Mouse (Mus musculus) ES-Bruce4 (cell line): ENCODE measurements around the gene Zfp445. TPM values are rescaled to one million over a fixed set of nuclear protein-coding genes. Genes with fewer than 3 reads are reported as not detected.

Experiments
- H3K27ac ChIP-seq: 2 replicates; pipeline ENCODE4 v1.5.1; 2012; ENCODE audit warnings: low read length, inconsistent platforms; ENCODE audit not compliant: insufficient read depth
- H3K27me3 ChIP-seq: 2 replicates; pipeline ENCODE4 v1.6.1; 2012; ENCODE audit warnings: mild to moderate bottlenecking, low read length, inconsistent platforms; ENCODE audit not compliant: control insufficient read depth, poor library complexity, insufficient read depth, severe bottlenecking
- H3K36me3 ChIP-seq: 2 replicates; pipeline ENCODE4 v1.6.1; 2012; ENCODE audit warnings: inconsistent platforms, mild to moderate bottlenecking, low read length, moderate library complexity; ENCODE audit not compliant: control insufficient read depth, poor library complexity, insufficient read depth, severe bottlenecking
- H3K4me1 ChIP-seq: one replicate; pipeline ENCODE4 v1.8.1; 2011; ENCODE audit warnings: low read length; ENCODE audit not compliant: control insufficient read depth, insufficient read depth
- H3K4me3 ChIP-seq: 2 replicates; pipeline ENCODE4 v1.5.1; 2011; ENCODE audit warnings: low read depth, mild to moderate bottlenecking, low read length
- H3K9ac ChIP-seq: 2 replicates; pipeline ENCODE4 v1.6.1; 2012; ENCODE audit warnings: low read depth, mild to moderate bottlenecking, inconsistent platforms; ENCODE audit not compliant: poor library complexity, severe bottlenecking
- H3K9me3 ChIP-seq: replicated peaks from 2 replicates; pipeline ENCODE4 v1.6.1; 2012; ENCODE audit warnings: mild to moderate bottlenecking, low read length, inconsistent platforms; ENCODE audit not compliant: control insufficient read depth, poor library complexity, insufficient read depth, severe bottlenecking
- CTCF ChIP-seq: IDR thresholded peaks from one replicate; pipeline ENCODE4 v1.8.1; 2011; ENCODE audit warnings: low read depth, low read length
- EP300 ChIP-seq: IDR thresholded peaks from 2 replicates; pipeline ENCODE4 v1.6.1; 2011; ENCODE audit warnings: low read depth, low read length; ENCODE audit not compliant: insufficient read depth
- POLR2A ChIP-seq: IDR thresholded peaks from one replicate; pipeline ENCODE4 v1.8.1; 2011; ENCODE audit warnings: low read length; ENCODE audit not compliant: insufficient read depth
- polyA plus RNA-seq: library from polyadenylated mRNA; stranded (reverse); fragments of >200 nt; gene quantifications from 2 replicates; pipeline ENCODE4 v1.2.4, GENCODE M21; 2011; ENCODE audit warnings: low read depth; ENCODE audit not compliant: missing spikeins, insufficient read depth, insufficient read length

Gene Zfp445
- polyA plus RNA-seq, 1 experiment = 107 TPM

DNA sequence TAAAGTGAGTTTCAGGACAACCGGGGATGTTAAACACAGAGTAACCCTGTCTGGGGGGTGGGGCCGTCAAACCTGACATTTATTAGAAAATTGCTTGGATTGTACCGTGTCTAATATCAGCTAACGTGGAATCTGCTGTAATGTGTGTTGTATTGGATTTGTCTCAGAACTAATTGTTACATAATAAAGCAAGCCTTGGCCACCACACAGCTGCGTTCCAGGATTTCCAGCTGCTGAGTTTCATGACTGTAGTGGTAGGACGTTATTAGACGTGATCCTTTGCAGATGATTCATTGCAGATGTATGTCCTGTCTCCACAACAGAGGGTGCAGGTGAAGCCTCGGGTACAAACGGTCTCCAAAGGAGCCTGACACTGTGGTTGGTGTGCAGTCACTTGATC is 29.7 kb downstream of the Zfp445 start:
- TF ChIP-seq EP300 = no peak
- no peak for TF ChIP-seq POLR2A
- TF ChIP-seq CTCF = no peak
- Histone ChIP-seq H3K27me3 (no peaks in the 10 kb centered on the region), H3K27ac (no peak overlapping the region), H3K4me3 (no peak overlapping the region), H3K36me3 (no peaks in the 10 kb centered on the region), H3K4me1 (peaks cover 2% of the 10 kb centered on the region), H3K9me3 (peaks cover 3% of the 10 kb centered on the region), H3K9ac (no peak overlapping the region)

DNA sequence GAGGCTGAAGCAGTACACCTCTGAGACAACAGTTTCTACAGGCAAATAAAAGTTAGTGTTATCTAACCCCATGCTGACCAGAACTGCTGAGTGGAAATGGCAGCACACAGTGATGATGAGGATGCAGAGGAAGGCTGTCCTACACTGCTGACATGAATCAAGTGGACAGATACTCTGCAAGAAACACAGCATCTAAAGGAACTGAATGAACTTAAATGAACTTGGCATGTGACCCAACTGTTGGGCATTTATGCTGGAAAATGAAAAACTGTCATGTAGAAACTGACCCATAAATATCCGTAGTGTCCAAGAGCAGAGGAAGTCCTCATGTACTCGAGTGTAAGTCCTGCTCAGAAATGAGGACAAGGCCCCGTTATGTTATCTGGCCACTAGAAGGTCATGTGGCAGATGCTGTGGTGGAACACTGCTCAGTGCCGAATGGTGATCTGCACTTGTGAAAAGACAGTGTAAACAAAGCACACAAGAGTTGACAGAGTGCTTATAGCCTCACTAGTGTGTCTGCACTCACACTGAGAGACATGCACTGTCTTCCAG is 35.9 kb downstream of the Zfp445 start:
- Histone ChIP-seq H3K9me3 (no peaks in the 10 kb centered on the region), H3K4me1 (no peaks in the 10 kb centered on the region), H3K36me3 (peaks cover 4% of the 10 kb centered on the region; the same call in 1 of the 2 replicates), H3K4me3 (no peak overlapping the region), H3K27ac (no peak overlapping the region), H3K9ac (no peak overlapping the region), H3K27me3 (no peaks in the 10 kb centered on the region)
- no peak for TF ChIP-seq CTCF
- no peak for TF ChIP-seq POLR2A
- TF ChIP-seq EP300 = no peak

- Histone ChIP-seq H3K27ac (no peak overlapping the region), H3K36me3 (peaks cover 8% of the 10 kb centered on the region), H3K9ac (no peak overlapping the region), H3K4me3 (no peak overlapping the region), H3K9me3 (no peaks in the 10 kb centered on the region), H3K4me1 (no peaks in the 10 kb centered on the region), H3K27me3 (no peaks in the 10 kb centered on the region)
- TF ChIP-seq POLR2A (no peak), EP300 (no peak), CTCF (no peak)
Measured at GRCm38 (mm10) chr9:122826743-122827142, 39.1 kb downstream of the Zfp445 start.

DNA sequence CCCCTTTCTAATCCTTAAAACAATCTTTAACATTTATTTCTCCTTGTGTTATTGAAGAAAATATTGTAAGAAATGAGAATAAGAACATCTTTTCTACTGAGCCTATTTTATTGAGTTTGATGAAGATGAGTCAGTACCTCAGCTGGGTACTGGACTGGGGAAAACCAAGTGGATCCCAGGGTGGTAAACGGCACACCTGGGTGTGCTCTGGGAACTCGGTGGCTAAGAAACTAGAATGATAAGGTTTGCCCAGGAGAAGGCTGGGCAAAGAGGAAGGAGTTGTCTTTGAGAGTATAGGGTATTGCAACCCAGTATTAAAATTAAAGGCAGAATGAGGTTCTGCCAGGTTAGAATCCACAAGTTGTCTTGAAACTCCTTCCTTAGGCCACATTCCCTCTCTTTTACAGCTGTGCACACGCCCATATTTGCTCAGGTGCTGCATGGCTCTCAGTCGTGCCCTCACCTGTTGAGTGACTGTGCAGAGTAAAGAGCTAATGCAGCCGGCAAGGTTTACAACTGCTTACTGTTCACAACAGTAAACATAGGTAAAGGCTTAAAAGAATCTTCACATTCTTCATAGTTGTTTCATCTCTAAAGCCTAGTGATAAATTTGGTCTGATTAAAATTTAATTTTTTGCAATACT is 42.3 kb downstream of the Zfp445 start:
- Histone ChIP-seq H3K9me3 (no peaks in the 10 kb centered on the region), H3K9ac (no peak overlapping the region), H3K27me3 (no peaks in the 10 kb centered on the region), H3K4me1 (no peaks in the 10 kb centered on the region), H3K4me3 (no peak overlapping the region), H3K36me3 (peaks cover 8% of the 10 kb centered on the region), H3K27ac (no peak overlapping the region)
- TF ChIP-seq EP300 (no peak), POLR2A (no peak), CTCF (no peak)

- Histone ChIP-seq H3K9me3 (no peaks in the 10 kb centered on the region), H3K4me1 (no peaks in the 10 kb centered on the region)
Measured at GRCm38 (mm10) chr9:122815239-122815851, 50.5 kb downstream of the Zfp445 start.

DNA sequence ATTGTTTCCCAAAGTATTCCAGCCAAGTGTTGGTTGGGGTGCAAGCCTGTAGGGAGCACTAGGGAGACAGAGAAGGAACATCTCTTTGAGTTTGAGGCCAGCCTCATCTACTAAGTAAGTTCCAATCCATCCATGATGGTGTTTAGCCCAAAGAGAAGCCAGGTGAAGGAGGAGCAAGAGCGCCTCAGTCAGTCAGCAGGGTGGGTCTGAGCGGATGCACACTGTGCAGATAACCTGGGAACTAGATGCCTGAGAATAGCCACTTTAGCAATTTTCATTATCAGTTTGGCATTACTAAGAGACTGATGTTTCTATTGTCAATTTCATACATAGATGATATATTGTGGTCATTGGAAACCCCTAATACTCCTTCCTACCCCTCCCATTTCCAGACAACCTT is 51.0 kb downstream of the Zfp445 start:
- TF ChIP-seq EP300 (no peak), POLR2A (no peak), CTCF (no peak)
- H3K36me3 ChIP-seq = no peaks in the 10 kb centered on the region; the same call in 1 of the 2 replicates
- no peak overlapping the region for H3K4me3 ChIP-seq
- no peaks in the 10 kb centered on the region for H3K27me3 ChIP-seq
- H3K9ac ChIP-seq = no peak overlapping the region
- H3K27ac ChIP-seq = no peak overlapping the region
- no peaks in the 10 kb centered on the region for H3K9me3 ChIP-seq
- H3K4me1 ChIP-seq = no peaks in the 10 kb centered on the region

More at GRCm38 (mm10) chr9:122815239-122815851, 50.5 kb downstream of the Zfp445 start:
- TF ChIP-seq CTCF = no peak
- Histone ChIP-seq H3K27ac (no peak overlapping the region), H3K36me3 (no peaks in the 10 kb centered on the region; the same call in 1 of the 2 replicates), H3K27me3 (no peaks in the 10 kb centered on the region), H3K4me3 (no peak overlapping the region), H3K9ac (no peak overlapping the region)
